Mouse (Mus musculus) spleen, adult 10 weeks (tissue): ENCODE results near the gene Zfp36. TPM values are rescaled to one million over a fixed set of nuclear protein-coding genes. Genes with fewer than 3 reads are reported as not detected.

Source experiments
- polyA plus RNA-seq: library from polyadenylated mRNA; stranded (reverse); fragments of 350-450 nt; fragmentation: Illumina TruSeq; extraction: RNeasy Lipid Tissue Mini Kit (QIAGEN cat#74804); gene quantifications from one replicate; pipeline ENCODE4 v1.2.3, GENCODE M21; 2015; ENCODE audit warnings: low replicate concordance; ENCODE audit not compliant: insufficient read depth

The Zfp36 gene
- 93.6 TPM for polyA plus RNA-seq

GRCm38 (mm10) chr7:28380237-28381016 lies at the start of gene Zfp36:
Gene Zfp36, minus strand, starts transcription at chr7:28380253.

GRCm38 (mm10) chr7:28392429-28393271 lies 12.6 kb upstream of the Zfp36 start, which contains the start of the genes Med29 and Paf1:
Gene Med29, minus strand, starts transcription at chr7:28392708.
Gene Paf1, plus strand, starts transcription at chr7:28392951.

GRCm38 (mm10) chr7:28372251-28373108 lies 7.6 kb downstream of the Zfp36 start, which contains the start of gene Plekhg2:
Gene Plekhg2, minus strand, starts transcription at chr7:28372599.

GRCm38 (mm10) chr7:28350155-28350883 lies 29.7 kb downstream of the Zfp36 start, which contains the start of gene Rps16:
Gene Rps16, plus strand, starts transcription at chr7:28350652.

DNA sequence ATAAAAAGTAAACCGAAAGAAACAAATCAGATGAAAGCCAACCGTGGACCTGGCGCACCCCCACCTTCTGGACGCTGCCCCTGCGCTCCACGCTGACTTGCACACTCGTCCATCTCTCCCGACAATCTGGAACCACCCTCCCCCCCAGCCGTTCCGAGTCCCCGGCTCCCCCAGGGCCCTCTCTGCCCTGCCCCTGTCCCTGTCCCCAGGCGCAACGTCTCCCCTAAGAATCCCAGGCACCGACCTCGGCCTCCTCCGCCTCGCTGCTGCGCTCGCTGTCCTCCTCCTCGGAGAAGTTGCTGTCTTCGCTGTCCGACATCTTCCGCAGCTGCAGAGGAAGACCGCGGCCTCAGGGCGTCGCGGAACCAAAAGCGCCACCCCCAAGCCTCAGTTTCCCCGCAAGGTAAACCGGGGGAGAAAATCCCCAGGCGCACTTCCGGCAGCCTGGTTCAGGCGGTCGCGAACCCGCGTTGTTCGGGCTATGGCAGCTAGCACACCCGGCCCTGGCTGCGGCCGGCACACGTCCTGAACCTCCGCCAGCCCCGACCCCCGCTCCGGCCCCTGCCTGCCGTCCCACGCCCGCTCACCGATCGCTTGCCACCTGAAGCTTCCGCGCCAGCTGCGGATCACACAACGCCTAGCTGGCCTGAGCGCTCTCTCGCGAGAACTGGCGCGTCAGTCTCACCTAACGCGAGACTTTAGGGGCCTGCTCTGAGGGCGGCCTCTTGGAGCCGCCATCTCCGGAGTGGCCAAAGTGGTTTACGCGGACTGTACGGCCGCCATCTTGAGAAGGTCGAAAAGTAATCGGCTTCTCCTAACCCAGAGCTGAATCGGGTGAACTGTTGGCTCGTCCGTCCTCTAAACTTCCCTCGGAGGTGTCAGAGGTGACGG lies 41.7 kb downstream of the Zfp36 start, which contains the start of gene Supt5:
Gene Supt5, minus strand, starts transcription at position 639 of the 891 bp plus-strand sequence.

Other genes starting within 250 kb of the Zfp36 start
- gene Fbl, start 210.5 kb downstream of the Zfp36 start, polyA plus RNA-seq: 101 TPM
- 2.8 TPM for gene Dyrk1b, start 200.8 kb downstream of the Zfp36 start, polyA plus RNA-seq
- 4.0 TPM for gene Eid2, start 112.4 kb downstream of the Zfp36 start, polyA plus RNA-seq
- 6.2 TPM for gene Eid2b, start 102.5 kb downstream of the Zfp36 start, polyA plus RNA-seq
- gene Selenov, start 89.1 kb downstream of the Zfp36 start, polyA plus RNA-seq: not detected
- gene Dll3, start 78.0 kb downstream of the Zfp36 start, polyA plus RNA-seq: not detected
- 17.4 TPM for gene Timm50, start 68.2 kb downstream of the Zfp36 start, polyA plus RNA-seq
- 76.8 TPM for gene Supt5, start 41.5 kb downstream of the Zfp36 start, polyA plus RNA-seq
- gene Rps16, start 29.6 kb downstream of the Zfp36 start, polyA plus RNA-seq: 2,610 TPM
- gene Plekhg2, start 7.7 kb downstream of the Zfp36 start, polyA plus RNA-seq: 62.1 TPM
- 6.7 TPM for gene Med29, start 12.5 kb upstream of the Zfp36 start, polyA plus RNA-seq
- 170 TPM for gene Paf1, start 12.7 kb upstream of the Zfp36 start, polyA plus RNA-seq
- gene Gmfg, start 57.2 kb upstream of the Zfp36 start, polyA plus RNA-seq: 376 TPM
- gene Lrfn1, start 71.7 kb upstream of the Zfp36 start, polyA plus RNA-seq: 0.29 TPM
- not detected for gene Ifnl2, start 130.2 kb upstream of the Zfp36 start, polyA plus RNA-seq
- not detected for gene Ifnl3, start 142.6 kb upstream of the Zfp36 start, polyA plus RNA-seq
- gene Sycn, start 160.6 kb upstream of the Zfp36 start, polyA plus RNA-seq: 0.75 TPM
- 0.25 TPM for gene Nccrp1, start 167.0 kb upstream of the Zfp36 start, polyA plus RNA-seq
- 11.7 TPM for gene Samd4b, start 217.9 kb upstream of the Zfp36 start, polyA plus RNA-seq
- gene Pak4, start 217.9 kb upstream of the Zfp36 start, polyA plus RNA-seq: 4.7 TPM